Mouse (Mus musculus) B cell, adult 67 days (primary cell): ENCODE results near the gene Cyp2d11. TPM values are rescaled to one million over a fixed set of nuclear protein-coding genes. Genes with fewer than 3 reads are reported as not detected.

Source experiments
- total RNA-seq, 2 experiments: library from RNA; stranded (reverse); gene quantifications; 4 replicates each; pipeline ENCODE4 v1.2.4; 2023

Cyp2d11 gene
- not detected for total RNA-seq

GRCm38 (mm10) chr15:82393922-82394321 lies at the start of gene Cyp2d11:
Gene Cyp2d11, minus strand, starts transcription at chr15:82394022.

GRCm38 (mm10) chr15:82433137-82433536 lies 39.3 kb upstream of the Cyp2d11 start, which contains the start of gene Cyp2d9:
Gene Cyp2d9, plus strand, starts transcription at chr15:82433437.

GRCm38 (mm10) chr15:82406981-82407380 lies 13.2 kb upstream of the Cyp2d11 start, which contains the start of gene Cyp2d10:
Gene Cyp2d10, minus strand, starts transcription at chr15:82407195.

GRCm38 (mm10) chr15:82379871-82380713 lies 13.7 kb downstream of the Cyp2d11 start, which contains the start of gene Cyp2d22:
Gene Cyp2d22, minus strand, starts transcription at chr15:82380260.

GRCm38 (mm10) chr15:82354126-82354945 lies 39.5 kb downstream of the Cyp2d11 start, which contains the start of gene Ndufa6:
Gene Ndufa6, minus strand, starts transcription at chr15:82354322.

Other genes with a start within 250 kb of the Cyp2d11 start
- 100 to 1,000 TPM; 225 to 242 TPM for gene Srebf2, start 246.8 kb downstream of the Cyp2d11 start, total RNA-seq
- 1 to 10 TPM; 7.9 to 8.9 TPM for gene Shisa8, start 181.2 kb downstream of the Cyp2d11 start, total RNA-seq
- 100 to 1,000 TPM; 350 to 394 TPM for gene Tnfrsf13c, start 169.7 kb downstream of the Cyp2d11 start, total RNA-seq
- 1 to 10 TPM in 1 of 2 experiments, not detected in 1; 3.9 TPM for gene Cenpm, start 149.3 kb downstream of the Cyp2d11 start, total RNA-seq
- gene 1500009C09Rik, start 141.6 kb downstream of the Cyp2d11 start, total RNA-seq, result not detected
- gene Sept3, start 119.1 kb downstream of the Cyp2d11 start, total RNA-seq, result not detected
- gene Wbp2nl, start 95.1 kb downstream of the Cyp2d11 start, total RNA-seq, result not detected
- 10 to 100 TPM; 40.2 to 52.2 TPM for gene Naga, start 55.1 kb downstream of the Cyp2d11 start, total RNA-seq
- not detected for gene Pheta2, start 55.1 kb downstream of the Cyp2d11 start, total RNA-seq
- 10 to 100 TPM; 78.1 to 82.2 TPM for gene Smdt1, start 55.1 kb downstream of the Cyp2d11 start, total RNA-seq
- 100 to 1,000 TPM; 119 to 121 TPM for gene Ndufa6, start 39.7 kb downstream of the Cyp2d11 start, total RNA-seq
- 1 to 10 TPM; 5.9 to 10.0 TPM for gene Cyp2d22, start 13.8 kb downstream of the Cyp2d11 start, total RNA-seq
- gene Cyp2d10, start 13.2 kb upstream of the Cyp2d11 start, total RNA-seq, result not detected
- gene Cyp2d9, start 39.4 kb upstream of the Cyp2d11 start, total RNA-seq, result not detected
- gene Cyp2d12, start 161.1 kb upstream of the Cyp2d11 start, total RNA-seq, result not detected
- not detected for gene Cyp2d34, start 226.9 kb upstream of the Cyp2d11 start, total RNA-seq